Mouse (Mus musculus): ENCODE data around the gene Slc25a42.

DNA sequence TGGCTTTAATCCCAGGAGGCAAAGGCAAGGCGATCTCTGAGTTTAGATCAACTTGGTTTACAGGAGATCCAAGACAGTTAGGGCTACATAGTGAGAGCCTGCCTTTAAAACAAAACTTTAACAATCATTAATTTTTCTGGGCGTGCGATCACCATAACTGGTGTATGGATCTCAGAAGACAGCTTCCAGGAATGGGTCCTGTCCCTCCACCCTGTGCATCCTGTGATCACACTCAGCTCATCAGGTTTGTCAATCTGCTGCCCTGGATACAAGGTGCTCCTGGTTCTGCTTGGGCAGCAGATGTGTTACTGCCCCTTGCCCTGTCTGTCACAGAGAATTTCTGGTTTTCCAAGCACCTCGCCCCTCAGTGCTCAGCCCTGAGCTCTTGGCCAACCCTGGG lies 52.9 kb downstream of the Slc25a42 start:
- TF ChIP-seq POLR2A (IDR thresholded peaks at IDR 0.05; ENCODE audit: borderline replicate concordance, control insufficient read depth, low read depth, low read length) (no peak), CTCF (IDR thresholded peaks at IDR 0.05; ENCODE audit: control insufficient read depth, insufficient read depth, low read length) (no peak)
